8 mouse cellular contexts compared by ENCODE assay signal in the genomic region with DNA sequence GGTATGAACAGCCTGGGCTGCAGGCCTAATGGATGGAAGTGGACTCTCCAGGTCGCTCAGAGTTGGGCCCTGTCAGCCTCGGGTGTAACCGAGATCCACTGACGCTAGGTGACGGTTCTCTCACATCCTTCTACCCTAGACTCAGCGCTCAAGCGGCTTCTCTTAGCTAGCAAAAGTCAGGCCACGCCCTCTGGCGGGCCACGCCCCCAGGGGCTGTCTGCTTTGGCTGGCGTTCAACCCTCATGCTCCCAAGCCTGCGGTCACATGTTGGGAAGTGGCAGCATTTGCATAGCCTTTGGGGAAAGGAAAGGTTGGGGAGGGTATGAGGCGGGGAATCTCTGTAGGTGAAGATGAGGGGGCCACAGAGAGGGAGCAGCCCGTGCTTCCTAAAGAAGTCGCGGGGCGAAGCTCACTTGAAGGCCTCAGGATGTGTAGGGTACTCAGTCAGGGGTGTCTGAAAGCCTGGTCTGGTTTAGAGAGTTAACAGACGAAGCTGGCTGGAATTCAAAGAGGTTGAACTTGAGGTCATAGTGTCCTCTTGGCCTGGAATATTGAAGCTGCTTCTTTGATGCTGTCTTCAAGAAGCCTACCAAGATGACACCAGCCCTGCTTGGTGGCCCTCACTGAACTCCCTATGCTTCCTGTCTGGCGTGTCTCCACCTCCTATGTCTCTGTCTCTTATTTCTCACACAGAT. TPM values are rescaled to one million over a fixed set of nuclear protein-coding genes. Genes with fewer than 3 reads are reported as not detected.
DNase-seq lines count a peak whose midpoint lies in the region; ATAC-seq and TF ChIP-seq lines count a peak whose summit lies in the region.

No protein-coding gene starts in this region.

- TF ChIP-seq CTCF in hindbrain, postnatal 0 days (IDR thresholded peaks at IDR 0.05; ENCODE audit: low read depth), result no peak

- peak overlapping the region; percentile 21; the same call in 1 of the 2 replicates for H3K9ac ChIP-seq in hindbrain, postnatal 0 days (replicated peaks; ENCODE audit: low read length)
- H3K9ac ChIP-seq in liver, embryonic 11.5 days (ENCODE audit: low read depth, low read length), result no peak overlapping the region
- H3K9ac ChIP-seq in midbrain, embryonic 16.5 days (ENCODE audit: low read depth, low read length), result no peak overlapping the region; the same call in 1 of the 2 replicates

- peak overlapping the region; percentile 6; the same call in 1 of the 2 replicates for H3K4me3 ChIP-seq in hindbrain, postnatal 0 days (ENCODE audit: low read length)
- H3K4me3 ChIP-seq in liver, embryonic 11.5 days (ENCODE audit: low read depth, low read length), result no peak overlapping the region
- H3K4me3 ChIP-seq in midbrain, embryonic 16.5 days (ENCODE audit: low read depth, low read length), result peak overlapping the region; percentile 21

- ATAC-seq in common myeloid progenitor, adult 5-6 weeks (replicated peaks; ENCODE audit: low read depth, poor library complexity, severe bottlenecking), result peak; percentile 59
- peak; percentile 63 for ATAC-seq in hindbrain, postnatal 0 days
- ATAC-seq in liver, embryonic 11.5 days (replicated peaks; ENCODE audit: low FRiP score), result peak; percentile 59; the same call in 1 of the 2 replicates
- ATAC-seq in midbrain, embryonic 16.5 days, result peak; percentile 55; the same call in 1 of the 2 replicates

- peak overlapping the region; percentile 46 for H3K4me2 ChIP-seq in hindbrain, postnatal 0 days (ENCODE audit: low read depth, low read length)
- peak overlapping the region; percentile 46 for H3K4me2 ChIP-seq in liver, embryonic 11.5 days
- peak overlapping the region; percentile 45 for H3K4me2 ChIP-seq in midbrain, embryonic 16.5 days (ENCODE audit: low read length)

- peaks cover 34% of the 10 kb centered on the region for H3K27me3 ChIP-seq in hindbrain, postnatal 0 days (ENCODE audit: insufficient read depth, low read length)
- H3K27me3 ChIP-seq in liver, embryonic 11.5 days (replicated peaks; ENCODE audit: control insufficient read depth, insufficient read depth, low read length), result peaks cover 64% of the 10 kb centered on the region
- H3K27me3 ChIP-seq in midbrain, embryonic 16.5 days (ENCODE audit: control insufficient read depth, insufficient read depth, low read depth, low read length), result peaks cover 63% of the 10 kb centered on the region

- WGBS in hindbrain, postnatal 0 days, result 10% methylated on average over 19 of the region's 19 CpGs
- WGBS in liver, embryonic 11.5 days, result 10% methylated on average over 19 of the region's 19 CpGs
- 9% methylated on average over 19 of the region's 19 CpGs for WGBS in midbrain, embryonic 16.5 days

- H3K27ac ChIP-seq in hindbrain, postnatal 0 days, result no peak overlapping the region
- no peak overlapping the region for H3K27ac ChIP-seq in liver, embryonic 11.5 days (ENCODE audit: low read depth, low read length)
- H3K27ac ChIP-seq in midbrain, embryonic 16.5 days (ENCODE audit: low read length), result no peak overlapping the region

- peaks cover 20% of the 10 kb centered on the region for H3K4me1 ChIP-seq in hindbrain, postnatal 0 days (ENCODE audit: insufficient read depth, low read length)
- peaks cover 4% of the 10 kb centered on the region; the same call in 1 of the 2 replicates for H3K4me1 ChIP-seq in liver, embryonic 11.5 days (replicated peaks; ENCODE audit: control insufficient read depth, insufficient read depth, low read length)
- peaks cover 27% of the 10 kb centered on the region for H3K4me1 ChIP-seq in midbrain, embryonic 16.5 days (ENCODE audit: control insufficient read depth, insufficient read depth, low read length)

- H3K9me3 ChIP-seq in hindbrain, postnatal 0 days (ENCODE audit: low read length), result no peaks in the 10 kb centered on the region
- no peaks in the 10 kb centered on the region for H3K9me3 ChIP-seq in liver, embryonic 11.5 days (ENCODE audit: control insufficient read depth, low read length)
- H3K9me3 ChIP-seq in midbrain, embryonic 16.5 days (replicated peaks; ENCODE audit: control insufficient read depth, low read length, poor library complexity, severe bottlenecking), result no peaks in the 10 kb centered on the region

- H3K36me3 ChIP-seq in hindbrain, postnatal 0 days (ENCODE audit: insufficient read depth, low read length), result no peaks in the 10 kb centered on the region
- no peaks in the 10 kb centered on the region for H3K36me3 ChIP-seq in liver, embryonic 11.5 days (ENCODE audit: control insufficient read depth, insufficient read depth, low read length)
- H3K36me3 ChIP-seq in midbrain, embryonic 16.5 days (ENCODE audit: control insufficient read depth, insufficient read depth, low read length), result no peaks in the 10 kb centered on the region

- intact Hi-C loops in gastrocnemius, postnatal 36 days (cut with DNase I), result no loop called here

- DNase-seq in MN1 (ENCODE audit: low spot score), result peak; percentile 91
- peak; percentile 26 to 32 for DNase-seq in gastrocnemius, postnatal 36 days
- peak; percentile 82 for DNase-seq in hindbrain, postnatal 0 days (ENCODE audit: low spot score)
- DNase-seq in liver, embryonic 11.5 days (ENCODE audit: low spot score), result peak; percentile 67
- DNase-seq in thymus, postnatal 36 days, result peak; percentile 40 to 58
- DNase-seq in cerebellum, adult 9-10 months, result no peak

RNA-seq across cellular contexts. Expression of a gene that starts 37.3 kb away (rescaled TPM):
- 2.5 and 4.0 TPM in 2 replicates for total RNA-seq in common myeloid progenitor, adult 5-6 weeks (2017)
- under 1 TPM; 0.18 to 0.49 TPM for total RNA-seq in gastrocnemius, postnatal 36 days (2021)
- 34.7 and 39.0 TPM in 2 replicates for total RNA-seq in hindbrain, postnatal 0 days (2014; rRNA removed)
- 12.4 and 13.8 TPM in 2 replicates for polyA plus RNA-seq in hindbrain, postnatal 0 days (2015; fragmentation: Nextera tagmentation; extraction: Ambion mirVana)
- polyA plus RNA-seq in liver, embryonic 11.5 days (2014; fragmentation: Nextera tagmentation; extraction: Ambion mirVana), result 1.3 and 1.4 TPM in 2 replicates
- 9.1 and 13.0 TPM in 2 replicates for polyA plus RNA-seq in midbrain, embryonic 16.5 days (2015; fragmentation: Nextera tagmentation; extraction: Ambion mirVana)

RNA-seq across cellular contexts. Expression of a gene that starts 40.3 kb away (rescaled TPM):
- total RNA-seq in common myeloid progenitor, adult 5-6 weeks (2017), result 5.6 and 12.8 TPM in 2 replicates
- 10 to 100 TPM; 22.0 to 22.7 TPM for total RNA-seq in gastrocnemius, postnatal 36 days (2021)
- 29.4 and 44.4 TPM in 2 replicates for total RNA-seq in hindbrain, postnatal 0 days (2014; rRNA removed)
- 33.6 and 34.0 TPM in 2 replicates for polyA plus RNA-seq in hindbrain, postnatal 0 days (2015; fragmentation: Nextera tagmentation; extraction: Ambion mirVana)
- polyA plus RNA-seq in liver, embryonic 11.5 days (2014; fragmentation: Nextera tagmentation; extraction: Ambion mirVana), result 16.6 and 19.9 TPM in 2 replicates
- polyA plus RNA-seq in midbrain, embryonic 16.5 days (2015; fragmentation: Nextera tagmentation; extraction: Ambion mirVana), result 32.2 and 37.3 TPM in 2 replicates

RNA-seq across cellular contexts. Expression of a gene that starts 56.6 kb away (rescaled TPM):
- total RNA-seq in common myeloid progenitor, adult 5-6 weeks (2017), result not detected in 2 replicates
- total RNA-seq in gastrocnemius, postnatal 36 days (2021), result not detected
- total RNA-seq in hindbrain, postnatal 0 days (2014; rRNA removed), result 0.07 and 0.10 TPM in 2 replicates
- 0.10 and 0.32 TPM in 2 replicates for polyA plus RNA-seq in hindbrain, postnatal 0 days (2015; fragmentation: Nextera tagmentation; extraction: Ambion mirVana)
- polyA plus RNA-seq in liver, embryonic 11.5 days (2014; fragmentation: Nextera tagmentation; extraction: Ambion mirVana), result 0.23 and 0.25 TPM in 2 replicates
- 0.05 and 0.19 TPM in 2 replicates for polyA plus RNA-seq in midbrain, embryonic 16.5 days (2015; fragmentation: Nextera tagmentation; extraction: Ambion mirVana)

RNA-seq across cellular contexts. Expression of a gene that starts 59.6 kb away (rescaled TPM):
- total RNA-seq in common myeloid progenitor, adult 5-6 weeks (2017), result not detected in 2 replicates
- not detected for total RNA-seq in gastrocnemius, postnatal 36 days (2021)
- total RNA-seq in hindbrain, postnatal 0 days (2014; rRNA removed), result 0.42 TPM in 1 of 2 replicates, not detected in the other
- polyA plus RNA-seq in hindbrain, postnatal 0 days (2015; fragmentation: Nextera tagmentation; extraction: Ambion mirVana), result 0.21 and 0.28 TPM in 2 replicates
- 0.43 and 0.92 TPM in 2 replicates for polyA plus RNA-seq in liver, embryonic 11.5 days (2014; fragmentation: Nextera tagmentation; extraction: Ambion mirVana)
- polyA plus RNA-seq in midbrain, embryonic 16.5 days (2015; fragmentation: Nextera tagmentation; extraction: Ambion mirVana), result 0.12 and 0.23 TPM in 2 replicates
